Mouse (Mus musculus): Measurements from ENCODE around the gene Naa80. TPM values are rescaled to one million over a fixed set of nuclear protein-coding genes. Genes with fewer than 3 reads are reported as not detected.
A peak's percentile ranks its signal among the peaks of the same experiment; 100 is the strongest.
"Not testable (repeated sequence)": the region's sequence is repeated elsewhere in the genome, so short reads cannot be mapped to it uniquely, and the experiment has no call there.

Gene Naa80
- total RNA-seq, 2 experiments from 2014 or later = 11.3 to 12.6 TPM

- peak overlapping the region; percentile 44 for H3K4me3 ChIP-seq
- intact Hi-C loops (cut with DNase I) = no loop called here
- no peak for TF ChIP-seq CTCF (IDR thresholded peaks at IDR 0.05)
- no peak for DNase-seq (ENCODE audit: extremely low spot score in 1 of 2, low spot score in 2 of 2)
- H3K27ac ChIP-seq = no peak overlapping the region
Measured at GRCm38 (mm10) chr9:107551890-107552355, 26.8 kb upstream of the Naa80 start.

DNA sequence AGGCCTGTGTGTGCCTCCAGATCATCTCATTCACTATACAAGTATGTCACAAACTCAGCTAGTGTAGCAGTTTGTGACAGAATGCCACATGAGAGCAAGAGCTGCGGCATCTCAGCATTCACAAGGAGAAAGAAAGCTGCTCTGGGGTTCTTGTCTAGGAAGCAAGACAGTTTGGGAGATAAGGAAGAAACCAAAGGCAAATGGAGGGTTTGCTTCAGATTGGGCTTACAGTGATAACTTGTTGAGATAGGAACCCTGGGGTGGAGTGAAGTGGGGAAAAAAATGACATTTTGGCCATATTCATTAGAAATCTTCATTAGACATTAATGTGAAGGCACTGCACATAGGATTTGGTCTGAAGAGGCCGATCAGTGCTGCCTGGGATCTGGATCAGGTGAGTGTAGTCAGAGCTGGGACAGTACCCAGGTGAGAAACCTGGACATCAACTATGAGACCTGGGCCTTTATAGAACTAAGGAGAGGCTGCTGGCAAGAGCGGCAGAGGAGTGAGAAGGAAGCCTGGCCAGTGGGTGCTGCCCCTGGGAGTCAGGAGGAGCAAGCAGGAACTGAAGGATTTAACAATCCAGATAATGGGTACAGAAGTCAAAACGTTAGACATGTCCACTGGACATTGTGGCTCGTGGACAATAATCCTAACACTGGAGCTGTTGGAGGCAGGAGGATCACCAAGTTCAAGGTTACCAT, 25.8 kb upstream of the Naa80 start:
- DNase-seq (ENCODE audit: extremely low spot score in 1 of 2, low spot score in 2 of 2) = no peak
- no peak overlapping the region for H3K27ac ChIP-seq
- H3K4me3 ChIP-seq = no peak overlapping the region
- intact Hi-C loops (cut with DNase I) = no loop called here
- no peak for TF ChIP-seq CTCF (IDR thresholded peaks at IDR 0.05)

DNA sequence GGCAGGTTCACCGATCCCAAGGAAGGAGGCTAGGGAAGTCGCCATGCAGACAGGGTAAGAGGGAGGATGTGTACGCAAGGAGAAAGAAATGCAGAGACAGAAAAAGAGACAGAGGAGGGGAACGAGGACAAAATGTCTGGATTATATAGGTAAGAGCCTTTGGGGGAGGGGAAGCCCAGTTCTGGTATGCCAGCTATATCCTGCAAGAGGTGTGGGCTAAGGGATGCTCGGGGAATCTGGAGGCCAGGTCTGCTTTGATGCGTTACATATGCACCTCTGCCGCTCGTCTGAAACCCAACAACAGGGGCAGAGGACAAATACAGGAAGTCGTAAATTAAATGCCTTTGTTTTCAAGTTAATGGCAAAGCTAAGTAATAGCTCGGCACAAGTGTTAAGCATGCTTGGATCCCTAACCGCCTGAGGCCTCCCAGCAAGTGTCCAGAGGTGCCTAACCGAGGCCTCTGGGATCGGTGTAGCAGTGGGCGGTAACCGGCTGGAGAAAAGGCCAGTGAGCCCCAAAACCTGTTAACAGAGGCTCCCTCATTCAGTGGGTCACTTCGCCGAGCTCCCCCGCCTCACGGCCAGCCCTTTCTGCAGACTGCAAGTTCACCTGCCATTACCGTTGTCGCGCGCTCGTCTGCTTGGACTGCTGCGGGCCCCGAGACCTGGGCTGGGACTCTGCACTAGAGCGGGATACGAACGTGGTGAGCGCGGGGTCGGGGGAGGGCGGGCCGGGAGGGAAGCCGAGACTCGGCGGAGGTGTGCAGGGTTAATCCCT, 25.0 kb upstream of the Naa80 start:
- intact Hi-C loops (cut with DNase I) = no loop called here
- no peak for TF ChIP-seq CTCF (IDR thresholded peaks at IDR 0.05)
- Histone ChIP-seq H3K4me3 (peak overlapping the region; percentile 94), H3K27ac (peak overlapping the region; percentile 78)
- peak in 1 of 2 experiments; percentile 42 for DNase-seq (ENCODE audit: extremely low spot score in 1 of 2, low spot score in 2 of 2)

GRCm38 (mm10) chr9:107554319-107554825, 24.3 kb upstream of the Naa80 start:
- DNase-seq (ENCODE audit: extremely low spot score in 1 of 2, low spot score in 2 of 2) = peak; percentile 90 to 95
- intact Hi-C loops (cut with DNase I) = no loop called here
- Histone ChIP-seq H3K4me3 (peak overlapping the region; percentile 94), H3K27ac (peak overlapping the region; percentile 93)
- no peak; the same call in 1 of the 2 replicates for TF ChIP-seq CTCF (IDR thresholded peaks at IDR 0.05)

DNA sequence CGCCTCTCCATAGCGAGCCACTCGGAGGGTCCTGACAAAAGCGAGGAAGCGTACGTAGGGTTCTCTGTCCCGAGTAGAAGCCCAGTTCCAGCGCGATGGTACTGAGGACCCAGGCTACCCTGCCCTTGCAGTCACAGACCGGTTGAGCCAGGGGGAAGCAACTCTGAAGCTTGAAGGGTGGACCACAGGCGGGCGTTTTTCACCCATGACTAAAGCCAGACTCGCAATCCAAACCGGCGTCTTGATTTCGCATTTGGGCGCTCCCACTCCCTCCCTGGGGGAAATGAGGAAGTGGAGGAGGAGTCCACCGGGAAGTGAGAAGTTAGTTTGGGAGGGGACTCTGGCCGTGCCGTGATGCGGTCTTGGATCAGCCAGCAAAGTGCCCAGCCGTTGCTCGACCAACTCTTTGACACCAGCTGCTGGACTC, 23.6 kb upstream of the Naa80 start:
- Histone ChIP-seq H3K27ac (peak overlapping the region; percentile 93), H3K4me3 (peak overlapping the region; percentile 94)
- intact Hi-C loops (cut with DNase I) = no loop called here
- DNase-seq (ENCODE audit: extremely low spot score in 1 of 2, low spot score in 2 of 2) = no peak
- TF ChIP-seq CTCF (IDR thresholded peaks at IDR 0.05) = no peak

GRCm38 (mm10) chr9:107555701-107556100, 23.0 kb upstream of the Naa80 start:
- TF ChIP-seq CTCF (IDR thresholded peaks at IDR 0.05) = no peak

GRCm38 (mm10) chr9:107556346-107556745, 22.3 kb upstream of the Naa80 start:
- intact Hi-C loops (cut with DNase I) = no loop called here
- Histone ChIP-seq H3K27ac (no peak overlapping the region), H3K4me3 (no peak overlapping the region)
- TF ChIP-seq CTCF (IDR thresholded peaks at IDR 0.05) = no peak
- DNase-seq (ENCODE audit: extremely low spot score in 1 of 2, low spot score in 2 of 2) = no peak

More at GRCm38 (mm10) chr9:107555701-107556100, 23.0 kb upstream of the Naa80 start:
- peak overlapping the region; percentile 94 for H3K4me3 ChIP-seq
- H3K27ac ChIP-seq = no peak overlapping the region; the same call in 1 of the 2 replicates
- intact Hi-C loops (cut with DNase I) = no loop called here
- no peak for DNase-seq (ENCODE audit: extremely low spot score in 1 of 2, low spot score in 2 of 2)

- peak; percentile 92 to 94 for DNase-seq (ENCODE audit: extremely low spot score in 1 of 2, low spot score in 2 of 2)
- Histone ChIP-seq H3K4me3 (peak within 1 kb of the TSS; percentile 81), H3K27ac (peak within 1 kb of the TSS; percentile 82)
- intact Hi-C loops (cut with DNase I) = no loop called here
- no peak for TF ChIP-seq CTCF (IDR thresholded peaks at IDR 0.05)
Measured at GRCm38 (mm10) chr9:107563029-107563581, 15.6 kb upstream of the Naa80 start, which contains the start of gene Tusc2. TSS of gene Tusc2 (plus strand) at chr9:107563255.

DNA sequence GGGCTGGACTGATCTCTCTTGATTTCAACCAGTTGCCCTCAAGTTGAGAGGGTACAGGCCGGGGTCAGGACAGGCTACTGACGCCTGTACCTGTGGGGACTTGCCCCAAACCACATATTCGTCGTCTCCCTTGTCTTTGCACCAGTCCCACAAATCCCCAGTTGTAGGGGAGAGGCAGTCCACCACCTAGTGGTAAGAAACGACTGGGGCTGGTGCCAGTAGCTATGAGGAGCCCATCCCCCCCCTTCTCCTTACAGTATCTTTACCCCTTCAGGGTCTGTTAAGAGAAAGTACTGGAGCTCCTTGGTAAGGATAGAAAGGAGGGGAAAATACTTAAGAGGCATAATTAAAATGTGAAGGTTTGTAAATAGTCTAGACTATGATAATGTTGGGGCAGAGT, 13.1 kb upstream of the Naa80 start:
- DNase-seq (ENCODE audit: extremely low spot score in 1 of 2, low spot score in 2 of 2); H3K27ac ChIP-seq; H3K4me3 ChIP-seq; intact Hi-C loops (cut with DNase I): not testable (repeated sequence)

DNA sequence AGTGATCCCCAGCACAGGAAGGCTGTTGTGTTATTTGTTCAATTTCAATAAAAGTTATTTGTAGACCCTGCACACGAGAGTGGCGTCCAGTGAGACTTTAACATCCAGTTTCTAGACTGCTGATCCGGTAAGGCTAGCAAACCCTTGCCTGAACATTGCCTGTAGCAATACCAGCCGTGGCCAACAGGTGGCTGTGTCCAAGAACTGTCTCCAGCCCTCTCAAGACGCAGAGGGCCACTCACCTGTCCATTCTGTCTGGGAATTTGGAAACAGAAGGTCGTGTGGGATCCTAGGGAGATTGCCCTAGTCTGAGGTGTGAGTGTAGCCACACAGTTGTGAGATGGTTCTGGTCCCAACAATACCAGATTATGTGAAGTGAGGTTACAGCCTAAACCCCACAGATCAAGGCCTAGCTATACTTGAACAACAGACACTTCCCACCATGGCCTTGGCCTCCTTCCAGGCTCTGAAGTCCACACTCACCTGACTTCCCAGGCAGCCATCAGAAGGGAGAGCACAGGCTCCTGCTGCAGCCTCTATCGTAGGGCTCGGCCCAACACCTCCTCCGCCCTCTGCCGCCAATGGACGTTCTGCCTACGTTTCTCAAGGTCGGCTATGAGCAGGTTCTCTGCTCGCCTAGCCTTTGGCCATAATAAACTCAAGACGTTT, 12.5 kb upstream of the Naa80 start:
- peak overlapping the region; percentile 66 for H3K27ac ChIP-seq
- TF ChIP-seq CTCF (IDR thresholded peaks at IDR 0.05) = peak; percentile 88

GRCm38 (mm10) chr9:107566855-107567254, 11.8 kb upstream of the Naa80 start:
- intact Hi-C loops (cut with DNase I) = no loop called here
- no peak for DNase-seq (ENCODE audit: extremely low spot score in 1 of 2, low spot score in 2 of 2)
- peak; percentile 14 for TF ChIP-seq CTCF (IDR thresholded peaks at IDR 0.05)
- H3K27ac ChIP-seq = peak overlapping the region; percentile 66
- H3K4me3 ChIP-seq = no peak overlapping the region

More for the DNA sequence above, 12.5 kb upstream of the Naa80 start:
- H3K4me3 ChIP-seq = peak overlapping the region; percentile 23; the same call in 1 of the 2 replicates
- peak; percentile 64 to 78 for DNase-seq (ENCODE audit: extremely low spot score in 1 of 2, low spot score in 2 of 2)
- intact Hi-C loops (cut with DNase I) = no loop called here
